Mouse (Mus musculus) embryonic facial prominence, embryonic 15.5 days (tissue): Measurements from ENCODE around the gene Efl1. TPM values are rescaled to one million over a fixed set of nuclear protein-coding genes. Genes with fewer than 3 reads are reported as not detected.
A peak's percentile ranks its signal among the peaks of the same experiment; 100 is the strongest.
"Not testable (repeated sequence)": the region's sequence is repeated elsewhere in the genome, so short reads cannot be mapped to it uniquely, and the experiment has no call there.

ENCODE experiments used
- ATAC-seq: fragments of 200-750 bp; cut with Nextera tagmentation; 2 replicates; pipeline ENCODE4 v1.8.0; 2017; ENCODE audit warnings: low read depth, moderate TSS enrichment; ENCODE audit not compliant: insufficient number of reproducible peaks, low FRiP score, low TSS enrichment
- H3K27ac ChIP-seq: fragments of 300-500 bp; sonication (generic); replicated peaks from 2 replicates; pipeline ENCODE4 v1.5.1; 2015; ENCODE audit warnings: mild to moderate bottlenecking, inconsistent platforms
- H3K27me3 ChIP-seq: fragments of 300-500 bp; sonication (generic); 2 replicates; pipeline ENCODE4 v1.6.1; 2015; ENCODE audit warnings: inconsistent platforms
- H3K36me3 ChIP-seq: fragments of 300-500 bp; sonication (generic); 2 replicates; pipeline ENCODE4 v1.6.1; 2015; ENCODE audit warnings: mild to moderate bottlenecking, inconsistent platforms
- H3K4me1 ChIP-seq: fragments of 300-500 bp; sonication (generic); 2 replicates; pipeline ENCODE4 v1.6.1; 2015; ENCODE audit warnings: inconsistent platforms
- H3K4me2 ChIP-seq: fragments of 300-500 bp; sonication (generic); replicated peaks from 2 replicates; pipeline ENCODE4 v1.6.1; 2015; ENCODE audit warnings: mild to moderate bottlenecking, inconsistent platforms
- H3K4me3 ChIP-seq: fragments of 300-500 bp; sonication (generic); replicated peaks from 2 replicates; pipeline ENCODE4 v1.5.1; 2015; ENCODE audit warnings: mild to moderate bottlenecking, inconsistent platforms
- H3K9ac ChIP-seq: fragments of 300-500 bp; sonication (generic); 2 replicates; pipeline ENCODE4 v1.6.1; 2015; ENCODE audit warnings: inconsistent platforms
- H3K9me3 ChIP-seq: fragments of 300-500 bp; sonication (generic); replicated peaks from 2 replicates; pipeline ENCODE4 v1.6.1; 2016; ENCODE audit warnings: inconsistent platforms
- WGBS: fragments of 180-500 bp; shearing (Covaris S2); methylation state at CpG from one replicate; pipeline ENCODE4 v1.1.7; 2015; 5-methylcytosine and 5-hydroxymethylcytosine counted together
- polyA plus RNA-seq: library from polyadenylated mRNA; unstranded; fragments of >200 nt; fragmentation: Nextera tagmentation; extraction: Ambion mirVana; gene quantifications from 2 replicates; pipeline ENCODE4 v1.2.1, GENCODE M21; 2015

Gene Efl1
- polyA plus RNA-seq, 1 experiment from 2014 or later, result 22.5 TPM

GRCm38 (mm10) chr7:82719740-82720139 lies 71.3 kb downstream of the Efl1 start:
- no peak overlapping the region for H3K27ac ChIP-seq
- H3K9me3 ChIP-seq, result no peaks in the 10 kb centered on the region
- H3K27me3 ChIP-seq, result no peaks in the 10 kb centered on the region
- H3K36me3 ChIP-seq, result no peaks in the 10 kb centered on the region
- H3K9ac ChIP-seq, result no peak overlapping the region
- H3K4me2 ChIP-seq, result no peak overlapping the region
- H3K4me3 ChIP-seq, result no peak overlapping the region
- ATAC-seq, result no peak
- H3K4me1 ChIP-seq, result peaks cover 52% of the 10 kb centered on the region
- WGBS, result 84% methylated on average over 5 of the region's 5 CpGs

GRCm38 (mm10) chr7:82720501-82720900 lies 72.1 kb downstream of the Efl1 start:
- no peaks in the 10 kb centered on the region for H3K36me3 ChIP-seq
- WGBS, result 37% methylated on average over 7 of the region's 7 CpGs
- ATAC-seq, result no peak
- no peak overlapping the region for H3K9ac ChIP-seq
- 0 out of 2 replicates have a peak overlapping the region, but pooled peaks have one; percentile 7 for H3K27ac ChIP-seq
- peaks cover 51% of the 10 kb centered on the region for H3K4me1 ChIP-seq
- no peak overlapping the region for H3K4me3 ChIP-seq
- H3K27me3 ChIP-seq, result no peaks in the 10 kb centered on the region
- H3K9me3 ChIP-seq, result no peaks in the 10 kb centered on the region
- H3K4me2 ChIP-seq, result no peak overlapping the region

GRCm38 (mm10) chr7:82720906-82721305 lies 72.5 kb downstream of the Efl1 start:
- Histone ChIP-seq H3K9me3 (no peaks in the 10 kb centered on the region), H3K4me2 (no peak overlapping the region), H3K36me3 (no peaks in the 10 kb centered on the region), H3K4me3 (no peak overlapping the region), H3K4me1 (peaks cover 49% of the 10 kb centered on the region), H3K9ac (no peak overlapping the region), H3K27me3 (no peaks in the 10 kb centered on the region), H3K27ac (0 out of 2 replicates have a peak overlapping the region, but pooled peaks have one; percentile 7)
- ATAC-seq, result no peak
- WGBS, result 16% methylated on average over 7 of the region's 7 CpGs

GRCm38 (mm10) chr7:82722486-82723123 lies 74.2 kb downstream of the Efl1 start:
- Histone ChIP-seq H3K27ac (peak overlapping the region; percentile 71), H3K4me2 (no peak overlapping the region), H3K4me3 (no peak overlapping the region), H3K27me3 (no peaks in the 10 kb centered on the region), H3K36me3 (no peaks in the 10 kb centered on the region), H3K9ac (no peak overlapping the region), H3K4me1 (peaks cover 37% of the 10 kb centered on the region), H3K9me3 (no peaks in the 10 kb centered on the region)
- 47% methylated on average over 7 of the region's 7 CpGs for WGBS
- no peak for ATAC-seq

GRCm38 (mm10) chr7:82723151-82723871 lies 74.9 kb downstream of the Efl1 start:
- WGBS, result 42% methylated on average over 7 of the region's 7 CpGs
- peak; percentile 47; the same call in 1 of the 2 replicates for ATAC-seq
- Histone ChIP-seq H3K4me3 (no peak overlapping the region), H3K4me1 (peaks cover 37% of the 10 kb centered on the region), H3K9ac (no peak overlapping the region), H3K27ac (peak overlapping the region; percentile 71), H3K4me2 (no peak overlapping the region), H3K36me3 (no peaks in the 10 kb centered on the region), H3K27me3 (no peaks in the 10 kb centered on the region), H3K9me3 (no peaks in the 10 kb centered on the region)

- Histone ChIP-seq H3K27ac (0 out of 2 replicates have a peak overlapping the region, but pooled peaks have one; percentile 28), H3K9me3 (no peaks in the 10 kb centered on the region), H3K36me3 (no peaks in the 10 kb centered on the region), H3K4me1 (peaks cover 37% of the 10 kb centered on the region), H3K9ac (no peak overlapping the region), H3K4me3 (no peak overlapping the region), H3K27me3 (no peaks in the 10 kb centered on the region), H3K4me2 (no peak overlapping the region)
- ATAC-seq, result no peak
- WGBS, result 49% methylated on average over 3 of the region's 3 CpGs
Measured at GRCm38 (mm10) chr7:82724491-82724890, 76.1 kb downstream of the Efl1 start.

- Histone ChIP-seq H3K9ac (no peak overlapping the region), H3K4me3 (no peak overlapping the region), H3K27me3 (no peaks in the 10 kb centered on the region), H3K36me3 (no peaks in the 10 kb centered on the region), H3K27ac (peak overlapping the region; percentile 28; the same call in 1 of the 2 replicates), H3K4me1 (peaks cover 37% of the 10 kb centered on the region), H3K9me3 (no peaks in the 10 kb centered on the region), H3K4me2 (no peak overlapping the region)
- WGBS, result 48% methylated on average over 5 of the region's 5 CpGs
- ATAC-seq, result no peak
Measured at GRCm38 (mm10) chr7:82725006-82725636, 76.7 kb downstream of the Efl1 start.

GRCm38 (mm10) chr7:82725741-82726450 lies 77.5 kb downstream of the Efl1 start:
- no peak overlapping the region for H3K27ac ChIP-seq
- no peak overlapping the region for H3K4me3 ChIP-seq
- 68% methylated on average over 14 of the region's 14 CpGs for WGBS
- no peak overlapping the region for H3K9ac ChIP-seq
- ATAC-seq, result no peak
- H3K4me1 ChIP-seq, result peaks cover 32% of the 10 kb centered on the region
- no peaks in the 10 kb centered on the region for H3K27me3 ChIP-seq
- H3K4me2 ChIP-seq, result no peak overlapping the region
- no peaks in the 10 kb centered on the region for H3K9me3 ChIP-seq
- no peaks in the 10 kb centered on the region for H3K36me3 ChIP-seq

- Histone ChIP-seq H3K9me3 (no peaks in the 10 kb centered on the region), H3K9ac (no peak overlapping the region), H3K36me3 (no peaks in the 10 kb centered on the region), H3K4me2 (no peak overlapping the region), H3K27me3 (no peaks in the 10 kb centered on the region), H3K27ac (no peak overlapping the region), H3K4me1 (peaks cover 24% of the 10 kb centered on the region), H3K4me3 (no peak overlapping the region)
- no peak for ATAC-seq
- 58% methylated on average over 5 of the region's 5 CpGs for WGBS
Measured at GRCm38 (mm10) chr7:82727066-82727465, 78.7 kb downstream of the Efl1 start.

GRCm38 (mm10) chr7:82729009-82729408 lies 80.6 kb downstream of the Efl1 start:
- not testable (repeated sequence) for ATAC-seq, H3K4me2 ChIP-seq, H3K36me3 ChIP-seq, H3K9ac ChIP-seq, H3K27me3 ChIP-seq, H3K4me3 ChIP-seq, H3K27ac ChIP-seq, H3K9me3 ChIP-seq, H3K4me1 ChIP-seq
- WGBS, result 89% methylated on average over 7 of the region's 8 CpGs

- Histone ChIP-seq H3K27me3 (no peaks in the 10 kb centered on the region), H3K9ac (no peak overlapping the region), H3K4me2 (no peak overlapping the region), H3K4me1 (no peaks in the 10 kb centered on the region), H3K27ac (no peak overlapping the region), H3K9me3 (no peaks in the 10 kb centered on the region), H3K36me3 (0 out of 2 replicates have a peak, but pooled peaks cover 3% of the 10 kb centered on the region), H3K4me3 (no peak overlapping the region)
- no peak for ATAC-seq
- 80% methylated on average over 5 of the region's 5 CpGs for WGBS
Measured at GRCm38 (mm10) chr7:82733118-82733517, 84.7 kb downstream of the Efl1 start.
